Mouse (Mus musculus) limb, embryonic 11.5 days (tissue): Measurements from ENCODE around the gene Prodh2. TPM values are rescaled to one million over a fixed set of nuclear protein-coding genes. Genes with fewer than 3 reads are reported as not detected.

Source experiments
- ATAC-seq: fragments of 200-750 bp; cut with Nextera tagmentation; 2 replicates; pipeline ENCODE4 v1.8.0; 2017; ENCODE audit warnings: low read depth; ENCODE audit not compliant: insufficient number of reproducible peaks, low FRiP score, low TSS enrichment
- DNase-seq: peaks from one replicate; pipeline ENCODE4 v3.0.0-alpha.2; 2015; ENCODE audit warnings: low spot score
- H3K27ac ChIP-seq: fragments of 300-500 bp; sonication (generic); replicated peaks from 2 replicates; pipeline ENCODE4 v1.5.1; 2014; ENCODE audit warnings: low read depth, mild to moderate bottlenecking, low read length
- H3K27me3 ChIP-seq: fragments of 300-500 bp; sonication (generic); 2 replicates; pipeline ENCODE4 v1.6.1; 2014; ENCODE audit warnings: mild to moderate bottlenecking, low read length, mixed read lengths; ENCODE audit not compliant: control insufficient read depth, insufficient read depth
- H3K36me3 ChIP-seq: fragments of 300-500 bp; sonication (generic); 2 replicates; pipeline ENCODE4 v1.6.1; 2014; ENCODE audit warnings: mild to moderate bottlenecking, low read length, moderate library complexity, mixed read lengths; ENCODE audit not compliant: control insufficient read depth, insufficient read depth
- H3K4me1 ChIP-seq: fragments of 300-500 bp; sonication (generic); 2 replicates; pipeline ENCODE4 v1.6.1; 2014; ENCODE audit warnings: low read length, mixed read lengths; ENCODE audit not compliant: control insufficient read depth, insufficient read depth
- H3K4me2 ChIP-seq: fragments of 300-500 bp; sonication (generic); 2 replicates; pipeline ENCODE4 v1.6.1; 2014; ENCODE audit warnings: low read depth, mild to moderate bottlenecking, moderate library complexity; ENCODE audit not compliant: severe bottlenecking
- H3K4me3 ChIP-seq: fragments of 300-500 bp; sonication (generic); 2 replicates; pipeline ENCODE4 v1.5.1; 2014; ENCODE audit warnings: low read depth, low read length
- H3K9ac ChIP-seq: fragments of 300-500 bp; sonication (generic); 2 replicates; pipeline ENCODE4 v1.6.1; 2014; ENCODE audit warnings: mild to moderate bottlenecking, low read length
- H3K9me3 ChIP-seq: fragments of 300-500 bp; sonication (generic); 2 replicates; pipeline ENCODE4 v1.6.1; 2016; ENCODE audit warnings: low read length; ENCODE audit not compliant: control insufficient read depth
- WGBS: fragments of 180-500 bp; shearing (Covaris S2); extraction: QIAGEN DNeasy Blood & Tissue Kit; methylation state at CpG from one replicate; pipeline ENCODE4 v1.1.7; 2014; 5-methylcytosine and 5-hydroxymethylcytosine counted together
- polyA plus RNA-seq: library from polyadenylated mRNA; unstranded; fragments of >200 nt; fragmentation: Nextera tagmentation; extraction: Ambion mirVana; gene quantifications from 2 replicates; pipeline ENCODE4 v1.2.1, GENCODE M21; 2014

Gene Prodh2
- polyA plus RNA-seq, 1 experiment from 2014 or later: not detected

- Histone ChIP-seq H3K36me3 (peaks cover 8% of the 10 kb centered on the region; the same call in 1 of the 2 replicates), H3K27me3 (no peaks in the 10 kb centered on the region), H3K4me2 (no peak overlapping the region), H3K27ac (no peak overlapping the region), H3K9ac (no peak overlapping the region), H3K4me3 (no peak overlapping the region), H3K4me1 (peaks cover 14% of the 10 kb centered on the region), H3K9me3 (no peaks in the 10 kb centered on the region)
- WGBS: 93% methylated on average over 18 of the region's 18 CpGs
- ATAC-seq: no peak
- no peak for DNase-seq
Measured at GRCm38 (mm10) chr7:30556894-30557536, 63.6 kb downstream of the Prodh2 start.

GRCm38 (mm10) chr7:30557901-30558514, 64.6 kb downstream of the Prodh2 start:
- Histone ChIP-seq H3K27me3 (no peaks in the 10 kb centered on the region), H3K36me3 (peaks cover 8% of the 10 kb centered on the region; the same call in 1 of the 2 replicates), H3K9ac (no peak overlapping the region), H3K9me3 (no peaks in the 10 kb centered on the region), H3K4me2 (no peak overlapping the region), H3K4me1 (peaks cover 11% of the 10 kb centered on the region), H3K4me3 (peak overlapping the region; percentile 39; the same call in 1 of the 2 replicates), H3K27ac (no peak overlapping the region)
- WGBS: 87% methylated on average over 13 of the region's 13 CpGs
- ATAC-seq (no peak), DNase-seq (no peak)

- DNase-seq (no peak), ATAC-seq (no peak)
- Histone ChIP-seq H3K9ac (peak overlapping the region; percentile 62), H3K4me3 (peak overlapping the region; percentile 39), H3K4me1 (peaks cover 6% of the 10 kb centered on the region), H3K9me3 (no peaks in the 10 kb centered on the region), H3K36me3 (peaks cover 8% of the 10 kb centered on the region; the same call in 1 of the 2 replicates), H3K4me2 (peak overlapping the region; percentile 76), H3K27ac (no peak overlapping the region), H3K27me3 (no peaks in the 10 kb centered on the region)
- 17% methylated on average over 12 of the region's 12 CpGs for WGBS
Measured at GRCm38 (mm10) chr7:30558656-30559442, 65.4 kb downstream of the Prodh2 start.

GRCm38 (mm10) chr7:30559443-30559954, 66.1 kb downstream of the Prodh2 start, which contains the start of gene Lin37:
TSS of gene Lin37 (minus strand) at chr7:30559838.
- Histone ChIP-seq H3K4me2 (peak within 1 kb of the TSS; percentile 76), H3K4me3 (peak within 1 kb of the TSS; percentile 39), H3K27me3 (no peaks in the 10 kb centered on the region), H3K9me3 (no peaks in the 10 kb centered on the region), H3K9ac (peak within 1 kb of the TSS; percentile 62), H3K4me1 (peaks cover 11% of the 10 kb centered on the region), H3K36me3 (peaks cover 8% of the 10 kb centered on the region; the same call in 1 of the 2 replicates), H3K27ac (no peak within 1 kb of the TSS)
- ATAC-seq (peak; percentile 78), DNase-seq (peak; percentile 94)
- under 1% methylated on average over 20 of the region's 20 CpGs for WGBS

GRCm38 (mm10) chr7:30560296-30560695, 66.9 kb downstream of the Prodh2 start:
- Histone ChIP-seq H3K36me3 (peaks cover 8% of the 10 kb centered on the region; the same call in 1 of the 2 replicates), H3K27me3 (no peaks in the 10 kb centered on the region), H3K9me3 (no peaks in the 10 kb centered on the region), H3K4me1 (peaks cover 11% of the 10 kb centered on the region), H3K27ac (no peak overlapping the region), H3K4me3 (no peak overlapping the region), H3K4me2 (no peak overlapping the region), H3K9ac (peak overlapping the region; percentile 24; the same call in 1 of the 2 replicates)
- ATAC-seq (no peak), DNase-seq (no peak)
- 72% methylated on average over 2 of the region's 2 CpGs for WGBS

GRCm38 (mm10) chr7:30562526-30563116, 69.2 kb downstream of the Prodh2 start:
- DNase-seq: no peak
- Histone ChIP-seq H3K36me3 (peaks cover 3% of the 10 kb centered on the region; the same call in 1 of the 2 replicates), H3K9me3 (no peaks in the 10 kb centered on the region), H3K4me1 (peaks cover 11% of the 10 kb centered on the region), H3K27me3 (no peaks in the 10 kb centered on the region), H3K9ac (peak overlapping the region; percentile 44), H3K4me3 (peak overlapping the region; percentile 71), H3K4me2 (peak overlapping the region; percentile 53), H3K27ac (peak overlapping the region; percentile 92; the same call in 1 of the 2 replicates)
- 3% methylated on average over 27 of the region's 27 CpGs for WGBS
- no peak; the same call in 1 of the 2 replicates for ATAC-seq
